Mouse (Mus musculus): ENCODE measurements around the gene Col13a1. TPM values are rescaled to one million over a fixed set of nuclear protein-coding genes. Genes with fewer than 3 reads are reported as not detected.

The Col13a1 gene
- polyA plus RNA-seq, 1 experiment from 2014 or later, result 7.3 TPM

- no peak overlapping the region for H3K4me3 ChIP-seq (replicated peaks; ENCODE audit: low read depth, low read length)
- no peak for ATAC-seq (replicated peaks; ENCODE audit: low FRiP score, low read depth)
- no peaks in the 10 kb centered on the region for H3K36me3 ChIP-seq (ENCODE audit: insufficient read depth, low read length)
- no peak for TF ChIP-seq CTCF (IDR thresholded peaks at IDR 0.05; ENCODE audit: low read depth)
- H3K9ac ChIP-seq (ENCODE audit: low read depth, low read length), result no peak overlapping the region
- no peak overlapping the region for H3K4me2 ChIP-seq (ENCODE audit: low read length)
- no peaks in the 10 kb centered on the region for H3K4me1 ChIP-seq (replicated peaks; ENCODE audit: insufficient read depth, low read length)
- H3K9me3 ChIP-seq (replicated peaks; ENCODE audit: low read length), result no peaks in the 10 kb centered on the region
- 89% methylated on average over 5 of the region's 5 CpGs for WGBS
- H3K27me3 ChIP-seq (ENCODE audit: insufficient read depth, low read length), result no peaks in the 10 kb centered on the region
- no peak for DNase-seq (ENCODE audit: low spot score)
- H3K27ac ChIP-seq, result no peak overlapping the region
These were observed 34.3 kb upstream of the Col13a1 start for GRCm38 (mm10) chr10:62013190-62013589.

DNA sequence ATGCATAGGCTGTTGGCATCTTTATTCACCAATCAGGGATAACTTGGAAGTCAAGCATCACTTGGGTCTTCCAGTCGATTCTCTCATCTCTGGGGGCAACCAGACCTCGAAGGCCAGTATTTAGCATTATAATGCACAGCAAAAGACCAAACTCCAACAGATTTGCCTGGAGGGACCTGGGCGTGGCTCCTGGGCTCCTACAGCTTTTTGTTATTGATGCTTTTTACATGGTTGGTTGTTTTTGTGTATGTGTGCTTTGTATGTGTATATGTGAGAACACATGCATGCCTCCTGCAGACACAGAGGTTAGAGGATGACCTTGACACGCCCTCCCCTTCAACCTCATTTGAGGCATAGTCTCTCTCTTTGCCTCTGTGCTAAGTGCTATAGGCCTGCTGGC, 33.5 kb upstream of the Col13a1 start:
- Histone ChIP-seq H3K4me1 (replicated peaks; ENCODE audit: insufficient read depth, low read length) (no peaks in the 10 kb centered on the region), H3K9me3 (replicated peaks; ENCODE audit: low read length) (no peaks in the 10 kb centered on the region), H3K4me3 (replicated peaks; ENCODE audit: low read depth, low read length) (no peak overlapping the region), H3K9ac (ENCODE audit: low read depth, low read length) (no peak overlapping the region), H3K4me2 (ENCODE audit: low read length) (no peak overlapping the region), H3K27ac (no peak overlapping the region), H3K36me3 (ENCODE audit: insufficient read depth, low read length) (no peaks in the 10 kb centered on the region), H3K27me3 (ENCODE audit: insufficient read depth, low read length) (no peaks in the 10 kb centered on the region)
- DNase-seq (ENCODE audit: low spot score) (no peak), ATAC-seq (replicated peaks; ENCODE audit: low FRiP score, low read depth) (no peak)
- TF ChIP-seq CTCF (IDR thresholded peaks at IDR 0.05; ENCODE audit: low read depth), result no peak
- WGBS, result 79% methylated on average over 4 of the region's 4 CpGs

- TF ChIP-seq CTCF (IDR thresholded peaks at IDR 0.05; ENCODE audit: low read depth), result no peak
- no peaks in the 10 kb centered on the region for H3K36me3 ChIP-seq (ENCODE audit: insufficient read depth, low read length)
- no peak overlapping the region for H3K4me2 ChIP-seq (ENCODE audit: low read length)
- no peak overlapping the region for H3K4me3 ChIP-seq (replicated peaks; ENCODE audit: low read depth, low read length)
- 41% methylated on average over 6 of the region's 6 CpGs for WGBS
- no peak overlapping the region for H3K9ac ChIP-seq (ENCODE audit: low read depth, low read length)
- ATAC-seq (replicated peaks; ENCODE audit: low FRiP score, low read depth) (no peak), DNase-seq (ENCODE audit: low spot score) (no peak)
- H3K27ac ChIP-seq, result no peak overlapping the region
- no peaks in the 10 kb centered on the region for H3K9me3 ChIP-seq (replicated peaks; ENCODE audit: low read length)
- no peaks in the 10 kb centered on the region for H3K4me1 ChIP-seq (replicated peaks; ENCODE audit: insufficient read depth, low read length)
- H3K27me3 ChIP-seq (ENCODE audit: insufficient read depth, low read length), result no peaks in the 10 kb centered on the region
These were observed 31.1 kb upstream of the Col13a1 start for GRCm38 (mm10) chr10:62009981-62010500.

GRCm38 (mm10) chr10:62007958-62008357, 29.1 kb upstream of the Col13a1 start:
- ATAC-seq (replicated peaks; ENCODE audit: low FRiP score, low read depth) (0 out of 2 replicates have a peak, but pooled peaks have one; percentile 30), DNase-seq (ENCODE audit: low spot score) (peak; percentile 69)
- no peaks in the 10 kb centered on the region for H3K27me3 ChIP-seq (ENCODE audit: insufficient read depth, low read length)
- H3K27ac ChIP-seq, result no peak overlapping the region
- no peaks in the 10 kb centered on the region for H3K36me3 ChIP-seq (ENCODE audit: insufficient read depth, low read length)
- no peaks in the 10 kb centered on the region for H3K9me3 ChIP-seq (replicated peaks; ENCODE audit: low read length)
- no peak overlapping the region for H3K9ac ChIP-seq (ENCODE audit: low read depth, low read length)
- no peak for TF ChIP-seq CTCF (IDR thresholded peaks at IDR 0.05; ENCODE audit: low read depth)
- no peak overlapping the region for H3K4me3 ChIP-seq (replicated peaks; ENCODE audit: low read depth, low read length)
- WGBS, result 30% methylated on average over 4 of the region's 4 CpGs
- no peak overlapping the region for H3K4me2 ChIP-seq (ENCODE audit: low read length)
- no peaks in the 10 kb centered on the region for H3K4me1 ChIP-seq (replicated peaks; ENCODE audit: insufficient read depth, low read length)

GRCm38 (mm10) chr10:62006371-62006770, 27.5 kb upstream of the Col13a1 start:
- Histone ChIP-seq H3K9me3 (replicated peaks; ENCODE audit: low read length) (no peaks in the 10 kb centered on the region), H3K36me3 (ENCODE audit: insufficient read depth, low read length) (no peaks in the 10 kb centered on the region), H3K9ac (ENCODE audit: low read depth, low read length) (no peak overlapping the region), H3K27me3 (ENCODE audit: insufficient read depth, low read length) (no peaks in the 10 kb centered on the region), H3K4me1 (replicated peaks; ENCODE audit: insufficient read depth, low read length) (no peaks in the 10 kb centered on the region), H3K4me3 (replicated peaks; ENCODE audit: low read depth, low read length) (no peak overlapping the region), H3K27ac (no peak overlapping the region), H3K4me2 (ENCODE audit: low read length) (no peak overlapping the region)
- DNase-seq (ENCODE audit: low spot score) (no peak), ATAC-seq (replicated peaks; ENCODE audit: low FRiP score, low read depth) (no peak)
- TF ChIP-seq CTCF (IDR thresholded peaks at IDR 0.05; ENCODE audit: low read depth), result no peak
- WGBS, result 37% methylated on average over 8 of the region's 8 CpGs

DNA sequence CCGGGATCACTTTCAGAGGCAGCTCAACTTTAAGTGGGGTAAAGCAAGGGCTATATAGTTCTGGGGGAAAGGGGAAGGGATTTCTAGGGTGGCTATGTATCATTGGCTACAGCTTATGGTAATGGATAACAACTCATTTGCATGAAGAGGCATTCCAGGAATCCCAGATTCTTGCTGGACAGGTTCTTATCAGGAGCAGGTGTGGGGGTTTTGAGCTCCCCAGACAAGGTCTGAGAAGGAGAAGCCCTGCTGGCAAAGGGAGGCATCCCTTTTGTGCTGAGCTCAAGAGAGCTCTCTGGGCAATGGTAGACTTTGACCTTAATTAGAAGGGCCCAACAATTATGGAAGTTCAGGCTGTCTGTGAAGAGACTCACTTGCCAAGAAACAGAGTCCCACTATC, 21.3 kb upstream of the Col13a1 start:
- Histone ChIP-seq H3K4me1 (replicated peaks; ENCODE audit: insufficient read depth, low read length) (no peaks in the 10 kb centered on the region), H3K4me3 (replicated peaks; ENCODE audit: low read depth, low read length) (no peak overlapping the region), H3K9me3 (replicated peaks; ENCODE audit: low read length) (no peaks in the 10 kb centered on the region), H3K36me3 (ENCODE audit: insufficient read depth, low read length) (no peaks in the 10 kb centered on the region), H3K27ac (no peak overlapping the region), H3K9ac (ENCODE audit: low read depth, low read length) (no peak overlapping the region), H3K4me2 (ENCODE audit: low read length) (no peak overlapping the region), H3K27me3 (ENCODE audit: insufficient read depth, low read length) (no peaks in the 10 kb centered on the region)
- DNase-seq (ENCODE audit: low spot score) (no peak), ATAC-seq (replicated peaks; ENCODE audit: low FRiP score, low read depth) (no peak)
- 79% methylated on average over 1 of the region's 1 CpGs for WGBS
- no peak for TF ChIP-seq CTCF (IDR thresholded peaks at IDR 0.05; ENCODE audit: low read depth)

- H3K27ac ChIP-seq, result no peak overlapping the region
- no peak overlapping the region for H3K4me2 ChIP-seq (ENCODE audit: low read length)
- H3K9ac ChIP-seq (ENCODE audit: low read depth, low read length), result no peak overlapping the region
- H3K4me3 ChIP-seq (replicated peaks; ENCODE audit: low read depth, low read length), result no peak overlapping the region
- H3K27me3 ChIP-seq (ENCODE audit: insufficient read depth, low read length), result no peaks in the 10 kb centered on the region
- no peaks in the 10 kb centered on the region for H3K36me3 ChIP-seq (ENCODE audit: insufficient read depth, low read length)
- WGBS, result 83% methylated on average over 1 of the region's 1 CpGs
- H3K9me3 ChIP-seq (replicated peaks; ENCODE audit: low read length), result no peaks in the 10 kb centered on the region
- DNase-seq (ENCODE audit: low spot score), result no peak
- ATAC-seq (replicated peaks; ENCODE audit: low FRiP score, low read depth), result no peak
- H3K4me1 ChIP-seq (replicated peaks; ENCODE audit: insufficient read depth, low read length), result no peaks in the 10 kb centered on the region
- TF ChIP-seq CTCF (IDR thresholded peaks at IDR 0.05; ENCODE audit: low read depth), result no peak
These were observed 20.9 kb upstream of the Col13a1 start for GRCm38 (mm10) chr10:61999766-62000165.
